Mouse (Mus musculus) gastrocnemius, postnatal 36 days (tissue): ENCODE results near the gene Gm4756. TPM values are rescaled to one million over a fixed set of nuclear protein-coding genes. Genes with fewer than 3 reads are reported as not detected.

ENCODE experiments used
- DNase-seq, 2 experiments: peaks; one replicate each; pipeline ENCODE4 v3.0.0; 2022
- intact Hi-C: fragments of 180-260 bp; cut with DNase I; formaldehyde crosslinking; loops from one replicate; pipeline ENCODE4 v1.15.1; 2025
- total RNA-seq, 2 experiments: library from RNA; stranded (reverse); gene quantifications; 2 replicates each; pipeline ENCODE4 v1.2.3; 2021

The Gm4756 gene
- total RNA-seq, 2 experiments from 2014 or later = not detected

DNA sequence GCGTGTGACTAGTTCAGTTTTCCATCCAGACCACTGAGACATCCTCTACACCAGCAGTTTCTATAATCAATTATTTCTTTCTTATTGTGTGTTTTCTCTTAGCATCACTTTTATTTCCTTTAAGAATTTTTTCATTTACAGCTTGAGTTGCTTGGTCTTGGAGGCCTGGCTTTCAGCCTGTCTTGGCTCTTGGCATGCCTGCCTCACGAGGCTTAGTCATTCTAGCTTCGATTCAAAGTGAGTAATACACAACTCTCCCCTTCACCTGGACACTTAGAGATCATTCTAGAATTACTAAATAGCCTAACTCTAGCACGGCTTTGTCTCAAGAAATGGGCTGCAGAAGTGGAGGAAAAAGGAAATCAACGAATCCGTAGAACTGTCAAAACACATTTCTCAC lies 115.5 kb downstream of the Gm4756 start:
- DNase-seq = no peak
- intact Hi-C loops = loop anchor here (5.0 to 10.0 kb wide), 2 partner anchors 72 to 161 kb away; no protein-coding TSS in a partner anchor

- DNase-seq = no peak
- intact Hi-C loops = loop anchor here (5.0 to 10.0 kb wide), 2 partner anchors 70 to 162 kb away; no protein-coding TSS in a partner anchor
Measured at GRCm38 (mm10) chr12:72532303-72532702, 117.2 kb downstream of the Gm4756 start.

Other genes starting within 250 kb of the Gm4756 start
- 1 to 10 TPM; 1.0 to 1.1 TPM for gene Rtn1, start 240.6 kb downstream of the Gm4756 start, total RNA-seq
- gene Lrrc9, start 207.8 kb downstream of the Gm4756 start, total RNA-seq = under 1 TPM in 1 of 2 experiments, not detected in 1; 0.23 TPM
- 1 to 10 TPM; 1.8 to 2.2 TPM for gene Pcnx4, start 113.3 kb downstream of the Gm4756 start, total RNA-seq
- gene Dhrs7, start 15.2 kb upstream of the Gm4756 start, total RNA-seq = 10 to 100 TPM; 14.8 to 17.9 TPM
- 100 to 1,000 TPM; 241 to 264 TPM for gene Ppm1a, start 107.8 kb upstream of the Gm4756 start, total RNA-seq